Mouse (Mus musculus): ENCODE results near the gene Cemip.

GRCm38 (mm10) chr7:84026090-84026489 is 60.2 kb downstream of the Cemip start:
- TF ChIP-seq CTCF (IDR thresholded peaks at IDR 0.05; ENCODE audit: borderline replicate concordance, extremely low read depth, insufficient read depth, insufficient read length) (no peak), POLR2A (IDR thresholded peaks at IDR 0.05; ENCODE audit: borderline replicate concordance, extremely low read depth, insufficient read depth, insufficient read length, poor library complexity, severe bottlenecking) (no peak)
